ENCODE assay signal across 21 mouse cellular contexts in the genomic region with DNA sequence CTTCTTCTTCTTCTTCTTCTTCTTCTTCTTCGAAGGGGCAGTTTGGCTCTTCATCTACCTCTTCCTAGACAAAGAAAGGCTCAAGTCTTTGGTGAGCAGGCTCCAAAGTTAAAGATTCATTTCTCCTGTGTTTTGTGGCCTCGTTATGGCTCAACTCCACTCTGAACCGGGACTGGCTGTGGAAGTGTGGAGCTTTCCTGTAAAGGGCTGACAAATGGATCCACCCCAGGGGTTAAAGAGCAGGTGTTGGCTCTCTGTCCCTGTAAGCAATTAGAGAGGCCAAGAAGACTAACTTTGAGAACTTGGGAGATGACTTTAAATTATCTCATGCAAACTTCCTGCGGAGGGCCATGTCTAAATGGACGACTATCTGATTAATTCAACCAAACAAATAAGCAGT. TPM values are rescaled to one million over a fixed set of nuclear protein-coding genes. Genes with fewer than 3 reads are reported as not detected.
DNase-seq lines count a peak whose midpoint lies in the region; ATAC-seq lines count a peak whose summit lies in the region.
"Had no signal": no experiment of that assay in that cellular context is flagged by ENCODE, and none has a peak within 500 bp of the region (broad histone marks: within the 10 kb centered on the region; RNA-seq: fewer than 3 reads in every experiment).

No protein-coding gene starts in this region.

- H3K27ac ChIP-seq in kidney, embryonic 16.5 days (ENCODE audit: low read length) = no peak overlapping the region
- H3K27ac ChIP-seq in midbrain, embryonic 11.5 days (ENCODE audit: low read depth, low read length) = no peak overlapping the region
- H3K27ac ChIP-seq in midbrain, embryonic 10.5 days (replicated peaks) = no peak overlapping the region
- H3K27ac ChIP-seq: embryonic facial prominence, embryonic 13.5 days; forebrain, embryonic 12.5 days; heart, adult 2 months; heart, embryonic 15.5 days had no signal

- H3K9ac ChIP-seq in kidney, embryonic 16.5 days (replicated peaks; ENCODE audit: low read length) = no peak overlapping the region
- H3K9ac ChIP-seq in midbrain, embryonic 11.5 days (ENCODE audit: low read length) = no peak overlapping the region
- H3K9ac ChIP-seq: embryonic facial prominence, embryonic 13.5 days; forebrain, embryonic 12.5 days; forebrain, postnatal 0 days had no signal

- no peak overlapping the region for H3K4me3 ChIP-seq in kidney, embryonic 16.5 days (ENCODE audit: low read length)
- H3K4me3 ChIP-seq in midbrain, embryonic 11.5 days (ENCODE audit: low read depth, low read length) = no peak overlapping the region
- no peak overlapping the region for H3K4me3 ChIP-seq in midbrain, embryonic 10.5 days
- H3K4me3 ChIP-seq: heart, adult 2 months had no signal

- H3K36me3 ChIP-seq in kidney, embryonic 16.5 days (ENCODE audit: insufficient read depth, low read length) = no peaks in the 10 kb centered on the region
- H3K36me3 ChIP-seq in midbrain, embryonic 11.5 days (ENCODE audit: control insufficient read depth, insufficient read depth, low read length) = no peaks in the 10 kb centered on the region
- H3K36me3 ChIP-seq in midbrain, embryonic 10.5 days = no peaks in the 10 kb centered on the region
- no peaks in the 10 kb centered on the region for H3K36me3 ChIP-seq in splenic B cell, adult 2 months (ENCODE audit: control insufficient read depth, insufficient read depth, low read length, poor library complexity, severe bottlenecking)
- H3K36me3 ChIP-seq: embryonic facial prominence, embryonic 13.5 days; forebrain, embryonic 12.5 days; heart, embryonic 15.5 days had no signal

- no peak for ATAC-seq in kidney, embryonic 16.5 days (ENCODE audit: low FRiP score, low TSS enrichment)
- ATAC-seq in midbrain, embryonic 11.5 days (ENCODE audit: low FRiP score) = no peak
- ATAC-seq: activated CD4-positive, CD25-positive, alpha-beta regulatory T cell, adult 4 months; forebrain, postnatal 0 days; Patski had no signal

- peak; percentile 20 for DNase-seq in embryo, embryonic 11 days
- DNase-seq in embryo, embryonic 10 days (ENCODE audit: low spot score) = no peak
- peak; percentile 18 for DNase-seq in kidney, adult 9 months
- DNase-seq in midbrain, embryonic 11.5 days (ENCODE audit: low spot score, missing footprints) = peak; percentile 92
- no peak for DNase-seq in midbrain, embryonic 10.5 days (ENCODE audit: low spot score)
- peak; percentile 19 for DNase-seq in splenic B cell, adult 2 months (ENCODE audit: low read depth, low spot score)
- DNase-seq in heart, postnatal 4 days = no peak
- DNase-seq: adrenal gland, postnatal 14 days; cerebellum, adult 9-11 months; cerebellum, postnatal 36 days; gastrocnemius, postnatal 14 days; heart, adult 2 months; heart, postnatal 14 days had no signal

- 26% methylated on average over 5 of the region's 5 CpGs for WGBS in kidney, embryonic 16.5 days
- WGBS in midbrain, embryonic 11.5 days = 8% methylated on average over 5 of the region's 5 CpGs
- WGBS in midbrain, embryonic 10.5 days = 8% methylated on average over 5 of the region's 5 CpGs

- peaks cover 40% of the 10 kb centered on the region for H3K4me1 ChIP-seq in kidney, embryonic 16.5 days (ENCODE audit: insufficient read depth, low read length)
- peaks cover 20% of the 10 kb centered on the region for H3K4me1 ChIP-seq in midbrain, embryonic 11.5 days (ENCODE audit: control insufficient read depth, insufficient read depth, low read length)
- peaks cover 45% of the 10 kb centered on the region for H3K4me1 ChIP-seq in midbrain, embryonic 10.5 days

- peaks cover 40% of the 10 kb centered on the region for H3K27me3 ChIP-seq in kidney, embryonic 16.5 days (ENCODE audit: insufficient read depth, low read length)
- H3K27me3 ChIP-seq in midbrain, embryonic 11.5 days (ENCODE audit: control insufficient read depth, insufficient read depth, low read length) = peaks cover 85% of the 10 kb centered on the region
- peaks cover 100% of the 10 kb centered on the region for H3K27me3 ChIP-seq in midbrain, embryonic 10.5 days (ENCODE audit: low read depth, poor library complexity, severe bottlenecking)
- H3K27me3 ChIP-seq in splenic B cell, adult 2 months (ENCODE audit: control insufficient read depth, insufficient read depth, low read length, poor library complexity, severe bottlenecking) = no peaks in the 10 kb centered on the region; the same call in 1 of the 2 replicates
- H3K27me3 ChIP-seq: CH12.LX, Patski had no signal

- no peak overlapping the region for H3K4me2 ChIP-seq in kidney, embryonic 16.5 days (replicated peaks; ENCODE audit: low read depth, low read length)
- no peak overlapping the region for H3K4me2 ChIP-seq in midbrain, embryonic 11.5 days

- H3K9me3 ChIP-seq in kidney, embryonic 16.5 days (ENCODE audit: low read length) = no peaks in the 10 kb centered on the region
- H3K9me3 ChIP-seq in midbrain, embryonic 11.5 days (ENCODE audit: control insufficient read depth, low read length) = no peaks in the 10 kb centered on the region
- no peaks in the 10 kb centered on the region for H3K9me3 ChIP-seq in midbrain, embryonic 10.5 days (replicated peaks)
- H3K9me3 ChIP-seq: embryonic facial prominence, embryonic 13.5 days; forebrain, embryonic 12.5 days; heart, embryonic 15.5 days had no signal

RNA-seq across cellular contexts. Expression of a gene that starts 4.0 kb away (rescaled TPM):
- 2.3 and 3.3 TPM in 2 replicates for polyA plus RNA-seq in kidney, embryonic 16.5 days (2015; fragmentation: Nextera tagmentation; extraction: Ambion mirVana)
- 6.5 and 7.0 TPM in 2 replicates for polyA plus RNA-seq in midbrain, embryonic 11.5 days (2014; fragmentation: Nextera tagmentation; extraction: Ambion mirVana)
- polyA plus RNA-seq in midbrain, embryonic 10.5 days (2016; fragmentation: Nextera tagmentation; extraction: Ambion mirVana) = 2.1 and 2.2 TPM in 2 replicates
- total RNA-seq in heart, postnatal 4 days (2021) = 10 to 100 TPM in 1 of 2 experiments, 1 to 10 TPM in 1; 8.7 to 10.1 TPM
- total RNA-seq: CH12.LX had no signal
- polyA plus RNA-seq: activated CD4-positive, CD25-positive, alpha-beta regulatory T cell, adult 4 months had no signal

Comparison
In these comparisons a context has a peak if more than half of its experiments do, and no peak if none do; other contexts are left out.
1. DNase-seq: peak in embryo, embryonic 11 days (single experiment), kidney, adult 9 months (single experiment), midbrain, embryonic 11.5 days (single experiment) and splenic B cell, adult 2 months (single experiment); none in embryo, embryonic 10 days (single experiment), midbrain, embryonic 10.5 days (single experiment) and heart, postnatal 4 days (single experiment).